Mouse (Mus musculus) liver, postnatal 0 days (tissue): Measurements from ENCODE around the gene St6galnac3.

Experiments
- CTCF ChIP-seq: sonication (generic); IDR thresholded peaks from 2 replicates; pipeline ENCODE4 v1.5.1; 2016; ENCODE audit warnings: antibody characterized with exemption, low read depth
- EP300 ChIP-seq: IDR thresholded peaks from 2 replicates; pipeline ENCODE4 v1.6.1; 2016; ENCODE audit warnings: antibody characterized with exemption, low read depth, mild to moderate bottlenecking

GRCm38 (mm10) chr3:153605767-153606098, 119.2 kb downstream of the St6galnac3 start:
- TF ChIP-seq CTCF: no peak
- TF ChIP-seq EP300: no peak
